Mouse (Mus musculus): ENCODE results near the gene Nudt3. TPM values are rescaled to one million over a fixed set of nuclear protein-coding genes. Genes with fewer than 3 reads are reported as not detected.
A peak's percentile ranks its signal among the peaks of the same experiment; 100 is the strongest.
"Not testable (repeated sequence)": the region's sequence is repeated elsewhere in the genome, so short reads cannot be mapped to it uniquely, and the experiment has no call there.

Nudt3 gene
- total RNA-seq (2017), result 113 TPM in 2 replicates

DNA sequence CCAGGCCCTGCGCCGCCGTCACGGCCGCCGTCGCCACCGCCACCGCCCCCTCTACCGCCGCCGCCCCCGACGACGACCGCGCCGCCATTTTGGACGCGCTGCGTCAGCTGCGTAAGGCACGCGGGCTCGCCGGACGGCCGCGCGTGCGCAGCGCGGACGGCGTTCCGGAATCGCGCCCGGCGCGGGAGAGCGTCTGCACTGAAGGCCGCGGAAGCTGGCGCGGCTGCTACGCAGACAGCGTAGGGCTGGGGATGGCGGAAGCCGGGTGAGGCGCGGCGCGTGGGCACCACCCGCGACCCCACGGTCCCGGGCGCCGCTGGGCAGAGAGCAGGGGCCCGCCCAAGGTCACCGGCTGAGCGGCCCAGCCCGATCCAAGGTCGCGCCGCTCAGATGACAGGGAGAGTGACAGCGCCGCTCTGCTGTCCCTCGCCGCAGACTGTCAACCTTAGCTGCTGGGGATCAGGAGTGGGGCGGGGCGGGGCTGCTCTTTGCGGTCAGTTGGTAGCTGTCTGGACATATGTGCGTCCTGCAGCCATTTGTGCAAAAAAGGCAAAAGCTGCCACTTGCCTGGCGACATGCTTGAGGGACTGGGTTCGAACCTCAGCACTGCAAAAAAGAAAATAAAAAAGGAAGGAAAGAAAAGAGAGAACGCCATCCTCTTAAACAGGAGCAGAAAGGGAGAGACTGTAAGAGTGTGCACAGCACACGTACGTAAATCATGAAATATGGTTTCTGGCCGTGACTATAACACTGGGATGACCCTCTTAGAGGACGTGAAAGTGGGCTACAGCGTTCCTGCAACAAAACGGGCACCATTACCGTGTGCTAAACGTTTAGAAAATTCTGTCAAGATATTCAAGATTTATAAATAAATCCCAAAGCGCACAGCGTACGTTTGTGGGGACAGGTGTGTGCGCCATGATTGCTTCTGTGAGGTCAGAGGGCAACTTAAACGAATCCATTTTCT, at the start of gene Nudt3:
Nudt3 (minus strand) TSS at position 136 of the 967 bp plus-strand sequence.
- ATAC-seq (replicated peaks; ENCODE audit: low read depth, poor library complexity, severe bottlenecking), result peak; percentile 50

DNA sequence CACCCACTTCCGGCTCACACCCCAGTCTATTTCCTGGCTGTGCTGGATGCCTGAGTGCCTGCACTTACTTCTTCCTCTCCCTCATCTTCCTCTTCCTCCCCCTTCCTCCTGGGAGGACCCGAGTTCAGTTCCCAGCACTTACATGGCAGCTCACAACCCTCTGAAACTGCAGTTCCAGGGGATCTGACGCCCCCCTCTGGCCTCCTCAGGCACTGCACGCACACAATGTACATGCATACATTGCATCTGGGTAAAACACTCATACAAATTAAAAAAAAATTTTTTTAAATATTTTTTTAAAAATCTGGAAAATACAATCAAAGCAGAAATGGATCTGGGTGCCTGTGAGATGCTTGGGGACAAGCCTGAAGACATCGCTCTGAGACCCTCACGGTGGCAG, 48.4 kb upstream of the Nudt3 start:
- ATAC-seq (replicated peaks; ENCODE audit: low read depth, poor library complexity, severe bottlenecking), result no peak

DNA sequence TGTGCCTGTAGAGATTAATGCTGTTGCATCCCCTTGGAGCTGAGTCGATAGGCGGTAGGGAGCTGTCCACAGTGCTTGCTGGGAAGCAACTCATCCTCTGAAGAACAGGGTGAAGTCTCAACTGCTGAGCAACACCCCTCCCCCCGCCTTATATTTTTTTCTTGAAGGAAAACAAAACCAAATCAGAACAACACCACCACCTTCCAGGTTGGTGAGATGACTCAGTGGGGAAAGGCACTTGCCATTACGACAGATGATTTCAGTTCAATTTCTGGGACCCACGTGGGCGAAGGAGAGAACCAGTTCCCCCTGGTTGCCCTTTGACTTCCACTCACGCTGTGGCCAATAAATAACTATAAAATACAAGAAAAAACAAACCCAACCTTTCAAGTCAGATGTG, 35.5 kb upstream of the Nudt3 start:
- no peak for ATAC-seq (replicated peaks; ENCODE audit: low read depth, poor library complexity, severe bottlenecking)

DNA sequence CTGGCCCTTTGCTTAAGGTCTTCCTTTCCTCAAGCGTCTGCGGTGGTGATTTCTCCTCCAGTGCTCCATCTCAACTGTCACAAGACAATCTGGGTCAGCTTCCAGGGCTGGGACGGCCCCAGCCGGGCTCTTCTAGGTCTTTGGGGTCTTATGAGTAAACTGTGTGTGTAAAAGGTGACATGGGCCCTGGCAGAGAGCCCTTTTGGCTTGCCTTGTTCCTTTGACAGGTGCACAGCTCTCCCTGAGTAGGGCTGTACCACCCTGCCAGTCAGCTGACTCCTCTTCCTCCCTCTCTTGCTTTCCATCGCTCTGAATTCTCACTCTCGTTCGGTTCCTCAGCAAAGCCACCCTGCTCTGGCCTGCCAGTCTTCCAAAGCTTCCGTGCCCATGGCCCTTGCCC, 33.8 kb upstream of the Nudt3 start:
- ATAC-seq (replicated peaks; ENCODE audit: low read depth, poor library complexity, severe bottlenecking), result no peak

DNA sequence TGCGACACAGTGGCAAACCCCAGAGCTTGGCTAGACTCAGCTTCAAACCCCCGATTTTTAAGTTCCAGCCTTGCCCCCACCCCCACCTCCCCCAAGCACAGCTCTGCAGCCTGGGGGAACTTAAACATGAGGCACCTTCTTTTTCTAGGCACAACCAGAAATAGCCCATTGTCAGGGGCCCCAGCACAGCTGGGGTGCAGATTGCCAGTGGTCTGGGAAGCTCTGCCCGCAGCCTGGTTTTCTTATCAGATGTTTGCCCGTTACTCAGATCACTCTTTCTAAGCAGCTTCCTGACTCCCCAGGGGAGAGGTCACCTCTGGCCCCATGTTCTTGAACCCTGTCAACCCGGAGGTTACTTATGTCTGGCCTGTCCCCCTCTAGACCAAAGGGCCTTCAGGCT, 33.1 kb upstream of the Nudt3 start:
- ATAC-seq (replicated peaks; ENCODE audit: low read depth, poor library complexity, severe bottlenecking), result peak; percentile 23; the same call in 1 of the 2 replicates

DNA sequence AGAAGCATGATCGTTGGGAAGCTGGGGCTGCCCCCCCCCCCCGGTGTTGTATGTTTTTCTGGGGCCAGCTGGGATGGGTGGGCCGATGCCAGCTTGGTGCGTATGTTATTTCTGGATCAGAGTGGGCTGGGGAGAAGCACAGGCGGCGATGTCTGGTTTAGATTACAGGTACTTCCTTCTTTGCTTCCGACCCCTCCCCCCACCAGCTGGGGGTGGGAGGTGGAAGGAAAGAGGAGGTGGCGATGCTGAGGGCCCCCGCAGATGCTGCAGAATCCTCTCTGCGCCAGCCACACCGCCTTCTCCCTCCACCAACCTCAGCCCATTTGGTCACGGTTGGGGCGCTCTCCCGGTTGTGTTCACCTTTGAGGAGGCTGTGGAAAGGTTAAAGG, 32.7 kb upstream of the Nudt3 start:
- peak; percentile 13; the same call in 1 of the 2 replicates for ATAC-seq (replicated peaks; ENCODE audit: low read depth, poor library complexity, severe bottlenecking)

DNA sequence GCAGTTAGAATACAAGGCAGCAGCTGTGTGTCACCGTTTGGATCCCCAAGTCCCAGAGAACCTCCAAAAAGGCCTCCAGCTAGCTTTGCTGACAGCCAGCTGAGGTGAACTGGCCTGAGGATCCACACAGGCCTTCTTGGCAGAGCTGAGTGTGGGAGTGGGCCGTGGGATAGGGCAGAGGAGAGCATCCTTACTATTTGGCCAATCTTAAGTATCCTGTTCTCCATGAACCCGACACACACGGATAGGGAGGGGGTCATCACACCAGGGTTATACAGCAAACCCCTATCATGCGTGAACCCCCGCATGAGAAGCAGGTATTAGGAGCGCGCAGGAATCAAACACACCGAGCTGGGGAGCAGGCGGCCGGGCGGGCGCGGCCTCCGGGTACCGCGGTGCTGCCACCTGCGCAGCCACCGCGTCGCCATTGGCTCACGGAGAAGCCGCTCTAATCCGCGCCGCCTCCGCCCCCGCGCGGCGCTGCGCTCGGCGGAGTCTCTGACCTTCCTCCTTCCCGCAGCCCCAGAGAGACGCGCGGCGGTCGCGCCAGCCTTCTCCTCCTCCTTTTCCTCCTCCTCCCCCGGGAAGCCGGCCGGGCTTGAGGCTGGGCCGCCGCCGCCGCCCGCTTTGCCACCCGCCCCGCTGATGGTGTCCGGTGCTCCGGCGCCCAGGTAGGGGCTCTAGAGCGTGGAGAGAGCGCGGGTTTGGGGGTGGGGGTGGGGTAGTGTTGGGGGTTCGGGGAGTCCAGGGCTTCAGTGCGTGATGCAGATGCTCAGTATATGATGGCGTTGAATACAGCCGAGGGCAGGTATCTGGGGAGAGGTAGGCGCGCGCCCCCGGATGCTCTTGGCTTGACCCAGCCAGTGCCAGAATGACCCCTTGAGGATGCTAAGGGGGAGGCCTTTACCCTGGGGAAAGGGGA, 32.1 kb upstream of the Nudt3 start, which contains the start of gene Pacsin1:
Pacsin1 (plus strand) TSS at position 421 of the 922 bp plus-strand sequence.
- ATAC-seq (replicated peaks; ENCODE audit: low read depth, poor library complexity, severe bottlenecking), result 0 out of 2 replicates have a peak, but pooled peaks have one; percentile 31

DNA sequence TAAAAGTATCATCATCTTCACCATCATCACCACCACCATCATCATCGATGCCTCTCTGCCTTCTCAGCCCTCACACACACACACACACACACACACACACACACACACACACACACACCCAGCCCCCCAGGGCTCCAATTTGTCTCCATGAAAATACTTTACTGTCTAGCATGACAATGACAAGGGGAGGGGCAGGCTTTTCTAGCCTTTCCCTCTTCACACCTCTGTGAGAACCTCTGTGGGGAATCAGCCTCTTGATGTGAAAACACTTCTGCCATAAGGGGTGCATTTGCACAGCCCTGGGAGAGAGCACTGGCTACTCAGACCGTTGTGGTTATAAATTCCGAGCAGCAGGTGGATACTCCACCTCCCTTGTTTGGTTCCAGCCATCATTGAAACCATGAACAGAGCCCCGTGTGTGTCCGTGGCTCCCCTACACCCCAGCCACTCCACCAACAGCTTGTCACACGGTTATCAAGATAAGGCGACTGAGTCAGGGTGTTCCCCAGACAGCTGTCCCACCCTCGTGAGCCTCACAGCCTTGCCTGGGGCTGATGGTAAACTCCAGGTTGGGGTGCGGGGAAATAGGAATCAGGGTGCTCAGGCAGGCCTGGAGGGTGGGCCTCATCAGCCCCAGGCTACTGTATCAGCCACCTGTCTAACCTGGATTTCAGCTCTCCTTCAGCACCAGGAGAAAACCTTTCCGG, 30.1 kb upstream of the Nudt3 start:
- no peak for ATAC-seq (replicated peaks; ENCODE audit: low read depth, poor library complexity, severe bottlenecking)

DNA sequence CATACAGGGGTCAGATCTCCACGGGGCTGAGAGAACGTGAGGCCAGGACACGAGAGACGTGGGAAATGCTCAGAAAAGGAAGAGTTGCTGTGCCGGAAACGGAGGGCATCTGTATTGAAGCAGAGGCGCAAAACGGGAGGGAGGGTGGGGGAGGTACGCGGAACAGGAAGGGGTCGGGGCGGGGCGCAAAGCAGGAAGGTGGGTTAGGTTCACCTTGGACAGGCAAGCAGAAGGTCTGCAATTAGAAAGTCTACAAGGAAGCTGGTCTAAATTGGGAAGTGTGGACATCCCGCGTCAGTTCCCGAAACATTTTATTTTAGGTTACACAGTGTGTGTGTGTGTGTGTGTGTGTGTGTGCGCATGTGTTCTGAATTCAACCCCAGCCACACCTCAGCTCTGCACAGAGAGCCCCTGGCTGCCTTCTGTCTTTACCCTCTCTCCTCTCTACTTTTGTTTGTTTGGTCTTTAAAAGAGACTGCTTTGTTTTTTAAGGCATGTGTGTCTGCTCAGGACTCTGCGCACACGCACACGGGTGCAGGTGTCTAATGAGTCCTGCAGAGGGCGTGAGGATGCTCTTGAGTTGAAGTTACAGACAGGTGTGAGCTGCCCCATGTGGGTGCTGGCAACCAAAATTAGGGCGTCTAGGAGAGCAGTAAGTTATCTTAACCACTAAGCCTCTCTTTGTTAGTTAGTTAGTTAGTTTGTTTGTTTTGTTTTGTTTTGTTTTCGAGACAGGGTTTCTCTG, 28.9 kb upstream of the Nudt3 start:
- ATAC-seq (replicated peaks; ENCODE audit: low read depth, poor library complexity, severe bottlenecking), result no peak

DNA sequence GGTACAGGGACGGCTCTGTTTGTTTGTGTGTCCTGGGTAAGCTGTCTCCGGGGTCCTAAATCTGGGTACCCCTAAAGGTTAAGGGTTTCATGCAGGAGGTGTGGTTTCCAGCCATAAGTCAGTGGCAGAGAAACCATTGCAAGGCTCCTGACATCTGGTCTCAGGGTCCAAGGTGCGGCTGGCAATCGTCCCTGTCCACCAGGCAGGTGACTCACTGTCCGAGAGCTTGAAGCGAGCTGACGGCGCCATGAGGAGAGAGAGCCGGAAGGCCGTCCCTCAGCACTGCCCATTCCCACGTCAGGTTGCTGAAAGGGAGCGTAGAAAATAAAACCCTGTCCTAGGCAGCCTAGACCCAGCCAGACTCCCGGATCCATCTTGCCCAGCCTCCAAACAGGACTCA, 27.3 kb upstream of the Nudt3 start:
- no peak for ATAC-seq (replicated peaks; ENCODE audit: low read depth, poor library complexity, severe bottlenecking)

DNA sequence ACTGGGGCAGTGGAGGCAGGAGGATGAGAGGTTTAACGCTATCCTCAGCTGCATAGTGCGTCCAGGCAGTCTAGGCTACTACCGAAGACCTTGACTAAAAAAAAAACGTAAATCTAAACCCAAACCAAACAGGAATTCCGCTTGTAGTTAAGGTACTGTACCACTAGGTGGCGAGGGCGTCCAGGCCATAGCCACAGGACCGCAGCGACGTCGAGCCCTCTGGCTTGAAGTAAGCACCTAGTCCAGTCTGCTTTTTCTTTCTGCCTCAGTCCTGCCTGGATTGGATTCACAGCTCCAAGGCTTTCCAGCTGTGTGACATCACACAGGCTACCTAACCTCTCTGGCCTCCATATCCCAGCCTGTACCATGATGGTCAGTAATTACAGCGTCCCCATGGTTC, 26.9 kb upstream of the Nudt3 start:
- peak; percentile 79 for ATAC-seq (replicated peaks; ENCODE audit: low read depth, poor library complexity, severe bottlenecking)

DNA sequence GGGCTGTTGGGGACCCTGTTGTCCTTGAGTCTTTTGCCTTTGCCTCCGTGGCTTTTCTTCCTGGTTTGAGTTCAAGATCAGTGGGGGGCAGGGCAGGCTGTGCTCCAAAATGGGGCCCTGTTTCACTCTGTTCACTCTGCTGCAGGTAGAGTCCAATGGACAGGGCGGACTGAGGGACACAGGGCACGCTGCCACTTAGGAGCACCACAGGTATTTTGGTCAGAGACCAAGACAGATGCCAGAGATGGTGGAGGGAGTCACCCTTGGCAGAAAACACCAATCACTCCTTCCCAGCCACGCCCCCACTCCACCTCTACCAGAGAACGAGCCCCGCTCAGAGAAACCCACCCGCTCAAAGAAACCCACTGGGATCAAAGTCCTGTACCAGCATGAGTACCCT, 22.5 kb upstream of the Nudt3 start:
- ATAC-seq (replicated peaks; ENCODE audit: low read depth, poor library complexity, severe bottlenecking), result no peak

DNA sequence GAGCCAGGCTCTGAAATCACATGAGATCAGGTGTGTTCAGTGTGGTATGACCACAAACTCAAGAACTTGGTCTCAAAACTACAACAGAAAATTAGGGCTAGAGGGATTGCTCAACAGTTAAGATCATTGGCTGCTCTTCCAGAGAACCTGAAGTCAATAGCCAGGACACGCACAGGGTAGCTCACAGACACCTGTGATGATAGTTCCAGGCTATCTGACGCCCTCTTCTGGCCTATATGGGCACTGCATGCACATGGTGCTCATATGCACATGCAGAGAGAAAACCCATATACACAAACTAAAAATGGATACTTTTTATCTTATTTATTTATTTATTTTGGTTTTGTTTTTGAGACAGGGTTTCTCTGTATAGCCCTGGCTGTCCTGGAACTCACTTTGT, 21.3 kb upstream of the Nudt3 start:
- ATAC-seq (replicated peaks; ENCODE audit: low read depth, poor library complexity, severe bottlenecking), result no peak

DNA sequence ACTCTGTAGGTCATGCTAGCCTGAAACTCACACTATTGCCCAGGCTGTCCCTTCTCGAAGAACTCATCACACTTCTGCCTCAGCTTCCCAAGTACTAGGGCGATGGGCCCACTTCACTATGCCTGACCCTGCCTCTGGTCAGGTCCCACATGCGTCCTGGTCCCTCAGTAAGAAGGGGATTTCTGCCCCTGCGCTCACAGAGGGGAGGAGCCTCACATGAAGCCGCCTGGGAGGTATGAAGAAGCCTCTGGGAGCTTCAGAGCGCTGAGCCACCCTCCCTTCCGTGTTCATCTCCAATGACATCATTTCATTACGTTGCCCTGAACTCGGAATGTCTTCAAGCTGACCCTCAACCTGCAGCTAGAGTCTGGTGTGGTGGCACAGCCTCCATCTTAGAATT, 20.5 kb upstream of the Nudt3 start:
- no peak for ATAC-seq (replicated peaks; ENCODE audit: low read depth, poor library complexity, severe bottlenecking)

DNA sequence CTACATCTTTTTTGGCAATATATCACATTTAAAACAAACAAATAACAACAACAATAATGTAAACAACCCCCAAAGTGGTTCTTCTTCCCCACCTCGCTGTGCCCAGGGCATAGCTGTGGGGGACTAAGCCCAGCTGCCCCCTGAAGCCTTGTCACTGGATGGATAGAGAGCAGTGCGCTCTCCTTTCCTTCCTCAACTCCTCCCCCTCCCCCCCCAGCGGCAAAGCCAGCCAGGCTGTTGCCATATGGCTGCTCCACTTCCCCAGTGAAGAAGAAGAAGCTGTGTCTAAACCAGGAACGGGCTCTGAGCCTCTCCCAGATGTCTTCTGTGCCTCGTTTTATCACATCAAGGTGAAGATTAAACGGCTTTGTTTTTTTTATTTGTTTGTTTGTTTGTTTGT, 19.8 kb upstream of the Nudt3 start:
- peak; percentile 50; the same call in 1 of the 2 replicates for ATAC-seq (replicated peaks; ENCODE audit: low read depth, poor library complexity, severe bottlenecking)

DNA sequence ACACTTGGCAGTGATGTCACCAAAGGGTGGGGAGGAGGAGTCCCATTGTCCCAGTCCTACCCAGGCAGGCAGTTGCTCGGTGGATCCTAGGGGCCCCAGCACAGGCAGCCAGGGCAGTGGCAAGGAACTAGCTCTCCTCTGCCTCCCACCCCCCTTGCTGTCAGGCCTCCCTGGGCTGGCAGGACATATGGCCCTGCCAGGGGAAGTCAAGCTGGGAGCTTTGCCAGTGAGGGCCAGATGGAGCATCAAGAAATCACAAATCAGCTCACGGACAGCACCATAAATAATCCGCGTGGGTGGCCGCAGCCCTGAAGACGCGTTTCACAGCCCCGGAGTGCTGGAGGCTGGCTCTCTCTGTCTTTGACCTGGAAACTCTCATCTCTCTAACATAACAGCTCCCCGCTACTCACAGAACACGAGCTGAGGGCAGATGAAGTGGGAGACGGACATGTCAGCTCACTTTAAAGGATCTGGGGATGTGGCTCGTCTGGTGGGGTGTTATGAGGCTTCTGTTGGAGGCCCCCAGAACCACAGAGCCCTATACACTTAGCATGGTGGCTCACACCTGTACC, 19.3 kb upstream of the Nudt3 start:
- peak; percentile 62 for ATAC-seq (replicated peaks; ENCODE audit: low read depth, poor library complexity, severe bottlenecking)

DNA sequence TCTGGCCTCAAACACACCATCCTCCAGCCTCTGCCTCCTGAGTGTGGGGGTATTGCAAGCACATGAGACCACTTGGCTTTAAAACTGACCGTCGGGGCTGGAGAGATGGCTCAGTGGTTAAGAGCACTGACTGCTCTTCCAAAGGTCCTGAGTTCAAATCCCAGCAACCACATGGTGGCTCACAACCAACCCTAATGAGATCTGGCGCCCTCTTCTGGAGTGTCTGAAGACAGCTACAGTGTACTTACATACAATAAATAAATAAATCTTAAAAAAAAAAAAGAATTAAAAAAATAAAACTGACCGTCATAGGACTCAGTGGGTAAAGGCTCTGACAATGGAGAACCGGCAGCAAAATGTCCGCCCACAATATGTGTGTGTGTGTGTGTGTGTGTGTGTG, 16.6 kb upstream of the Nudt3 start:
- ATAC-seq (replicated peaks; ENCODE audit: low read depth, poor library complexity, severe bottlenecking), result not testable (repeated sequence)

DNA sequence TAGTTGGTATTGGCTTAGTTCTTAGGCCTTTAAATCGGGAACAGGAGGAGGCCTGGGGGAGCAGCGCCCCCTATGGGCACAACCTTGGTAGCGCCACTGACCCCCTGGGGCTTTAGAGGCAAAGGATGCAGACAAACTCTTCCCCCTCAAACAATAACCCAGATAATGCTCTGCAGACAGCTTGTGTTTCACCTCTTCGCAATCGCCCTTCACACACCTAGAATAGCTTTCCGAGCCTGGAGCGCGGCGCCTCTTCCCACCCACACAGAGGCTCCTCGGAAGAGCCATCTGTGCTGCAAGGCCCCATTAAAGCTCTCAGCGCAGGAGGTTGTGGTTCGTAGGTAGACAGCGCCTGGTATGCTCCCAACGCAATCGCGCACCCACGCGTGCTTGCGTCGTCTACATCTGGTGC, 15.6 kb upstream of the Nudt3 start:
- ATAC-seq (replicated peaks; ENCODE audit: low read depth, poor library complexity, severe bottlenecking), result no peak

DNA sequence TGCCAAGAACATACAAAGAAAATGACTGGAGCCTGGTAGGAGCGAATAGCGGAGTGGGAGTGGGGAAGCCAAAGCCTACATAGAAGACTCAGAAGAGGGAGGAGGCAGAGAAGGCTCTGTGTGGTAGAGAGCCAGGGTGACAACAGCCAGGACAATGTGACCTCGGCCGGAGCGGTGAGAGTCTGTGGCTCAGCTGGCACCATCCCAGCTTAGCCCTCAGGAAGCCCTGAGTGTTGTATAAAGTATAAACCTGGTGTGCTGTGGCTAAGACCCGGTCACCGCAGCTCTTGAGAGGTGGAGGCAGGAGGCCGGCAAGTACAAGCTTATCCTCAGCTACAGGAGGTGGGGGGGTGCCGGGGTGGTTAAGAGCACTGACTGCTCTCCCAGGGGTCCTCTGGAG, 14.0 kb upstream of the Nudt3 start:
- peak; percentile 31 for ATAC-seq (replicated peaks; ENCODE audit: low read depth, poor library complexity, severe bottlenecking)
